Comparison of ENCODE assay signal across 15 mouse cellular contexts in genomic region chr12:31985738-31986137, GRCm38 (mm10).
"Had no signal": no experiment of that assay in that cellular context is flagged by ENCODE, and none has a peak within 500 bp of the region (broad histone marks: within the 10 kb centered on the region; RNA-seq: fewer than 3 reads in every experiment).

No protein-coding gene starts in this region.

- H3K4me1 ChIP-seq: stomach, embryonic 15.5 days had no signal

- H3K27ac ChIP-seq: neural tube, embryonic 15.5 days; stomach, embryonic 15.5 days; stomach, postnatal 0 days had no signal

- H3K36me3 ChIP-seq: stomach, embryonic 15.5 days had no signal

- DNase-seq: retina, postnatal 1 day; right cerebral cortex, adult 18-20 months; right cerebral cortex, postnatal 14 days; right cerebral cortex, postnatal 25 days; right cerebral cortex, postnatal 4 days; spleen, adult 18-20 months; thymus, adult 18-20 months; thymus, adult 2 months; thymus, postnatal 14 days; thymus, postnatal 25 days; thymus, postnatal 36 days; thymus, postnatal 4 days had no signal

- H3K27me3 ChIP-seq: neural tube, embryonic 15.5 days; stomach, embryonic 15.5 days had no signal

- H3K9ac ChIP-seq: neural tube, embryonic 15.5 days; stomach, embryonic 15.5 days had no signal

- H3K4me2 ChIP-seq: neural tube, embryonic 15.5 days; stomach, embryonic 15.5 days had no signal

- H3K9me3 ChIP-seq: neural tube, embryonic 15.5 days; stomach, embryonic 15.5 days had no signal

- H3K4me3 ChIP-seq: neural tube, embryonic 15.5 days; stomach, embryonic 15.5 days had no signal
